8 mouse cellular contexts compared by ENCODE assay signal in the genomic region with DNA sequence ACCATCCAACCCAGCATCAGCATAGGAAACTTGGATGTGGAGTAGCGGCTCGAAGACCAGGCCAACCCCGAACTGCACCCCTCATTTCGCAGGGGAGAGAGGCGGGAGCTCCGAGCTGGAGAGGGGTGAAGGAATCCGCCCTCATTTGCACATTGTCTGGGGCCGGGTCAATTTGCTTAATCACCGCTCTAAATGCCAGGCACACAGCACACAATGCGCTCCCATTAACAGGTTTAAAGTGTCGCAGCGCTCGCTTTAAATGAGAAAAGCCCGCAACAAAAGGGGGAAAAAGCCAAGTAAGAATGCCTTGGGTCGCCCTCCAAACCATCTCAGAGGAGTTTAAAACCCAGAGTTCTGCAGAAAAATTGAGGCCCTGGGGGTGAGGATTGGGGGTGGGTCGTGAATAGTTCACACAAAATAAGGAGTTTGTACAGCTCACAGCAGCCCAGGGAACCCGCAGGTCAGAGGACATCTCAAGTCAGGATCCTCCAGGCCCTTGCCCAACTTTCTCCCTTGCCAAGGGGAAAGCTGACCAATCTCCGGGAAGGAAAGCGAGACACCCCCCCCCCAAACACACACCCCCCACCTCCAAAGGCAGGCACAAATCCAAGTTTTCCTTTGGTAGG. TPM values are rescaled to one million over a fixed set of nuclear protein-coding genes. Genes with fewer than 3 reads are reported as not detected.
A peak's percentile ranks its signal among the peaks of the same experiment; 100 is the strongest.
DNase-seq lines count a peak whose midpoint lies in the region; ATAC-seq and TF ChIP-seq lines count a peak whose summit lies in the region.

No protein-coding gene starts in this region.

- H3K4me3 ChIP-seq in ES-E14 (ENCODE audit: insufficient read depth in 1 of 2, low read depth in 1 of 2, low read length in 2 of 2, poor library complexity in 1 of 2, severe bottlenecking in 1 of 2), result peak overlapping the region; percentile 90 to 97
- H3K4me3 ChIP-seq in hindbrain, embryonic 14.5 days (replicated peaks; ENCODE audit: low read length), result peak overlapping the region; percentile 63
- peak overlapping the region; percentile 61 for H3K4me3 ChIP-seq in liver, embryonic 15.5 days (replicated peaks)
- H3K4me3 ChIP-seq in stomach, embryonic 14.5 days (ENCODE audit: low read depth, low read length), result peak overlapping the region; percentile 74

- H3K4me1 ChIP-seq in ES-E14 (ENCODE audit: control insufficient read depth in 2 of 2, insufficient read depth in 2 of 2, low read length in 2 of 2, poor library complexity in 1 of 2), result peaks cover 2 to 4% of the 10 kb centered on the region in 2 experiments; a peak in 1 of 4 replicates
- H3K4me1 ChIP-seq in hindbrain, embryonic 14.5 days (replicated peaks; ENCODE audit: control insufficient read depth, insufficient read depth, low read length), result no peaks in the 10 kb centered on the region; the same call in 1 of the 2 replicates
- H3K4me1 ChIP-seq in liver, embryonic 15.5 days (replicated peaks), result no peaks in the 10 kb centered on the region
- peaks cover 13% of the 10 kb centered on the region for H3K4me1 ChIP-seq in stomach, embryonic 14.5 days (ENCODE audit: control insufficient read depth, insufficient read depth, low read length)

- H3K9ac ChIP-seq in ES-E14 (ENCODE audit: insufficient read depth, low read depth, low read length, poor library complexity, severe bottlenecking), result peak overlapping the region; percentile 93
- H3K9ac ChIP-seq in hindbrain, embryonic 14.5 days, result peak overlapping the region; percentile 56
- 0 out of 2 replicates have a peak overlapping the region, but pooled peaks have one; percentile 54 for H3K9ac ChIP-seq in liver, embryonic 15.5 days
- peak overlapping the region; percentile 89 for H3K9ac ChIP-seq in stomach, embryonic 14.5 days (replicated peaks; ENCODE audit: low read depth, low read length)

- peak overlapping the region; percentile 92 for H3K27ac ChIP-seq in ES-E14 (ENCODE audit: insufficient read depth, low read depth, low read length, poor library complexity, severe bottlenecking)
- H3K27ac ChIP-seq in hindbrain, embryonic 14.5 days, result no peak overlapping the region; the same call in 1 of the 2 replicates
- H3K27ac ChIP-seq in liver, embryonic 15.5 days (replicated peaks), result peak overlapping the region; percentile 76; the same call in 1 of the 2 replicates
- H3K27ac ChIP-seq in stomach, embryonic 14.5 days (ENCODE audit: low read length), result no peak overlapping the region; the same call in 1 of the 2 replicates

- in situ Hi-C loops in ES-E14 (cut with MboI; ENCODE audit: low sequenced_read_pairs in 2 of 2, unreplicated experiment in 2 of 2), result no loop called here

- DNase-seq in ES-E14 (ENCODE audit: low read depth, low spot score), result peak; percentile 90
- peak; percentile 65 for DNase-seq in embryo, embryonic 10.5 days (ENCODE audit: low spot score)
- no peak for DNase-seq in hindbrain, embryonic 14.5 days (ENCODE audit: low spot score)
- DNase-seq in cerebellum, adult 11-12 months, result no peak
- DNase-seq in left cerebral cortex, adult 9 months (ENCODE audit: low spot score in 2 of 2), result no peak

- peak overlapping the region; percentile 99 for H3K4me2 ChIP-seq in hindbrain, embryonic 14.5 days (replicated peaks)
- peak overlapping the region; percentile 68 for H3K4me2 ChIP-seq in liver, embryonic 15.5 days
- H3K4me2 ChIP-seq in stomach, embryonic 14.5 days (replicated peaks; ENCODE audit: low read depth, low read length), result peak overlapping the region; percentile 83

- H3K27me3 ChIP-seq in hindbrain, embryonic 14.5 days (ENCODE audit: control insufficient read depth, insufficient read depth, low read length), result peaks cover 24% of the 10 kb centered on the region
- peaks cover 46% of the 10 kb centered on the region for H3K27me3 ChIP-seq in liver, embryonic 15.5 days
- H3K27me3 ChIP-seq in stomach, embryonic 14.5 days (ENCODE audit: control insufficient read depth, insufficient read depth, low read length), result no peaks in the 10 kb centered on the region

- no peaks in the 10 kb centered on the region for H3K9me3 ChIP-seq in ES-E14 (ENCODE audit: control insufficient read depth, insufficient read depth, low read depth, low read length)
- H3K9me3 ChIP-seq in hindbrain, embryonic 14.5 days (ENCODE audit: control insufficient read depth, low read length), result no peaks in the 10 kb centered on the region
- no peaks in the 10 kb centered on the region for H3K9me3 ChIP-seq in liver, embryonic 15.5 days (replicated peaks)
- no peaks in the 10 kb centered on the region for H3K9me3 ChIP-seq in stomach, embryonic 14.5 days (ENCODE audit: control insufficient read depth, low read depth, low read length)

- ATAC-seq in hindbrain, embryonic 14.5 days (ENCODE audit: low FRiP score), result no peak
- no peak for ATAC-seq in liver, embryonic 15.5 days (ENCODE audit: insufficient read depth)
- no peak for ATAC-seq in stomach, embryonic 14.5 days (ENCODE audit: insufficient number of reproducible peaks, insufficient read depth, low FRiP score, low read depth)
- ATAC-seq in erythroid progenitor cell, adult 5-6 weeks (replicated peaks; ENCODE audit: low FRiP score, poor library complexity, severe bottlenecking), result no peak

- peaks cover 8% of the 10 kb centered on the region; the same call in 1 of the 2 replicates for H3K36me3 ChIP-seq in ES-E14 (ENCODE audit: control insufficient read depth, insufficient read depth, low read length, poor library complexity, severe bottlenecking)
- no peaks in the 10 kb centered on the region for H3K36me3 ChIP-seq in hindbrain, embryonic 14.5 days (replicated peaks; ENCODE audit: control insufficient read depth, insufficient read depth)
- no peaks in the 10 kb centered on the region for H3K36me3 ChIP-seq in liver, embryonic 15.5 days (replicated peaks)
- peaks cover 8% of the 10 kb centered on the region; the same call in 1 of the 2 replicates for H3K36me3 ChIP-seq in stomach, embryonic 14.5 days (ENCODE audit: control insufficient read depth, insufficient read depth, low read length)

- under 1% methylated on average over 19 of the region's 19 CpGs for WGBS in hindbrain, embryonic 14.5 days
- WGBS in liver, embryonic 15.5 days (ENCODE audit: insufficient replicate concordance), result 31% methylated on average over 19 of the region's 19 CpGs
- WGBS in stomach, embryonic 14.5 days, result 7% methylated on average over 19 of the region's 19 CpGs

TF ChIP-seq in ES-E14, 5 proteins besides CTCF, POLR2A, EP300 and RAD21:
- TF ChIP-seq MAFK (IDR thresholded peaks at IDR 0.05; ENCODE audit: insufficient read depth, low read depth, low read length), result peak; percentile 76
- 0 out of 2 replicates have a peak, but pooled peaks have one; percentile 4 for TF ChIP-seq ZNF384 (IDR thresholded peaks at IDR 0.05; ENCODE audit: low read depth, low read length)
- TF ChIP-seq CHD2 (IDR thresholded peaks at IDR 0.05; ENCODE audit: low read depth, low read length), result peak; percentile 65
- TF ChIP-seq HCFC1 (IDR thresholded peaks at IDR 0.05; ENCODE audit: borderline replicate concordance, insufficient read depth, low read length), result no peak

RNA-seq across cellular contexts. Expression of a gene that starts 1.6 kb away (rescaled TPM):
- total RNA-seq in ES-E14 (2012; rRNA removed), result 12.5 and 14.5 TPM in 2 replicates
- polyA plus RNA-seq in hindbrain, embryonic 14.5 days (2014; fragmentation: Nextera tagmentation; extraction: Ambion mirVana), result 7.2 and 7.3 TPM in 2 replicates
- polyA plus RNA-seq in liver, embryonic 15.5 days (2015; fragmentation: Nextera tagmentation; extraction: Ambion mirVana), result 4.1 and 5.3 TPM in 2 replicates
- polyA plus RNA-seq in stomach, embryonic 14.5 days (2014; fragmentation: Nextera tagmentation; extraction: Ambion mirVana), result 35.1 and 39.0 TPM in 2 replicates
- 5.9 TPM in 1 of 2 replicates, not detected in the other for total RNA-seq in erythroid progenitor cell, adult 5-6 weeks (2015; ENCODE audit: low replicate concordance)
- not detected in 2 replicates for total RNA-seq in erythroid progenitor cell, adult 5-6 weeks (2017; ENCODE audit: low replicate concordance)

Comparison
In these comparisons a context has a peak if more than half of its experiments do, and no peak if none do; other contexts are left out.
1. DNase-seq: peak in ES-E14 (single experiment) and embryo, embryonic 10.5 days (single experiment); none in hindbrain, embryonic 14.5 days (single experiment), cerebellum, adult 11-12 months (single experiment) and left cerebral cortex, adult 9 months (0 of 2).
2. H3K27ac ChIP-seq: peak in ES-E14 (single experiment) and liver, embryonic 15.5 days (single experiment); none in hindbrain, embryonic 14.5 days (single experiment) and stomach, embryonic 14.5 days (single experiment).
3. Peak in every context shown above with its lines, with median percentiles within 50 percentile points of each other: H3K4me3 ChIP-seq, H3K9ac ChIP-seq and H3K4me2 ChIP-seq.